Mouse (Mus musculus) T-cell, adult 2 months (primary cell): Measurements from ENCODE around the gene Spo11.

ENCODE experiments used
- DNase-seq: peaks from one replicate; pipeline ENCODE4 v3.0.0; 2022; ENCODE audit warnings: low spot score

The Spo11 gene

DNA sequence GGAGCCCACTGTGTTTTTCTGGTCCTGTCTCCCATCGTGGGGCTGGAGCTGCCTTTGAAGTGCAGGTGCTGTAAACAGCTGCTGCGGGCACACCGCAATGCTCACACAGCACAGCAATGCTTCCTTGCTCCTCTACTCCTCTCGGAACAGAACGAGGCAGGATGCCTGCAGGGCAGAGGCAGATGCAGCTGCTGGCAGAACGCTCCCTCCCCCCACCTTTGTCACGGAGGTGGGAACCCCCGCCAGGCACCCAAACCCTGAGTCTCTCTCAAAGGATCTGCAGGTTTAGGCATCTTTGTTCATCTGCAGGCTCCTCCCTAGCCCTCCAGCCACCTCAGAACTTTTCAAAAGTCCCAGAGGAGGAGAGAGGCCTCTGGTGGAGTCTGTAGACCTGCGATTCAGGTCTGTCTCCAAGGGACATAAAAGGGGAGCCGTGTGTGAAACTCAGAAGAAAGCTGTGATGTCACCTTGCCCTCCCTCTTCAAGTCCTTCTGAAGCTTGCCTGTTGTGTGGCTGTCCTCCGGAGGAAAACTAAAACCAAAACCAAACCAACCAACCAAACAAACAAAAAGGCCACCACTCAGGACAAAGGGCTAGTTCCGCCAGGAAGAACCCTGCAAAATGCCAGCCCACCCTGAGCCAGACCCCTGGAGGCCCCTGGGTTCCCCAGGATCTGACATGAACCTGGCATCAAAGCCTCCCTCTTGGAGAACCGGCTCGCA is at the start of gene Spo11:
TSS of gene Spo11 (plus strand) at position 292 of the 722 bp plus-strand sequence.
- DNase-seq: peak; percentile 84

DNA sequence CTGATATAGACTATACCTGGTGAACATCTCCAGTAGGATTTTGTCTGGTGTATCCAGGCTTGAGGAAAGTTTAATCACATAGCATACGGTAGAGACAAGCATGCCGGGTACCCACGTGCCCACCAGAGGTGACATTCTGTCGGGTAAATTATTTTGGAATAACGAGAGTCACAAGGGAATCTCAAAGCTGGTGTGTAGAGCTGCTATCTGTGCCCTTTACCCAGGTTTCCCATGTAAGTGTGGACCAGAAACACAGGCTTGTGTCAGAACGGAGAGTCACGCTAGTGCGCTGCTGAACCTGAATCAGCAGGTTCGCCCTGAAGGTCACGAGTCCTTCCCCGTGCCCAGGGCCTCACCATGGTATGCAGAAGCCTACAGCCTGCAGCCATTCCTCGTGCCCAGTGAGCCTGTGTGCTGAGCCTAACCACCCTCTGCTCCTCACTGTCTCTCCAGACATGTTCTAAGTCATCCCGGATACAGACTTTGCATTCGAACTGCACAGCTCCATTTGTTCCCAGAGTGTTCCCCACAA is 47.5 kb upstream of the Spo11 start:
- DNase-seq: no peak

DNA sequence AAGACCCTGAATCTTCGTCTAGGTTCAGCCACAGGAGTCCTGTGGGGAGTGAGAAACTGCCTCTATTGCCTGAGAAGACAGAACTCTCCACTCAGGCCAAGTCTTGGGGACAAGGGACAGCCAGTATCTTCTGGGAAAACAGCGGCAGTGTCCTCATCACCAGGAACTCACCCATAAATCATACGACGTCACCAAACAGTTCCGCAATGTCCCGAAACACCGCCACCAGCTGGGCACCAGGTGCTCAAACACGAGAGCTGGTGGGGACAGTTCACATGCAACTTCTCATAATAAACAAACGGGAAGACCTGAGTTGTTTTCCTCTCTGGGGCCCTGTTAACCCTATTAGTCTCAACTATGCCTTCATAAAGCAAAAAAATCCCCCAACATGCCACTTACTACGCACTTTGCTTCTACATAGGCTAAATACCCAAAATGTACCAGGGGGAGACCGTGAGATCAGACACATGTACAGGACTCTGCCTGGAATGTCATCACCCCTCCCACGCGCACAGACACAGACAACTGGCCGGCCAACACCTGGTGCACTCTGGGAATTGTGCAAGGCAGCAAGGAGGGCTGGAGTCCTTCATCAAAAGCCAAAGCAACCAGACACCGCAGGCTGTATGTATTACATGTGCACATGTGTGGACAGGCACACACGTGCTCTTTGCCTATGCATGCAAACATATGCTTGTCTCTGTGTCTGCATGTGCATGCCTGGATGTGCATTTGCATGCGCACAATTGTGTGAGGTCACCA is 46.2 kb upstream of the Spo11 start:
- no peak for DNase-seq

DNA sequence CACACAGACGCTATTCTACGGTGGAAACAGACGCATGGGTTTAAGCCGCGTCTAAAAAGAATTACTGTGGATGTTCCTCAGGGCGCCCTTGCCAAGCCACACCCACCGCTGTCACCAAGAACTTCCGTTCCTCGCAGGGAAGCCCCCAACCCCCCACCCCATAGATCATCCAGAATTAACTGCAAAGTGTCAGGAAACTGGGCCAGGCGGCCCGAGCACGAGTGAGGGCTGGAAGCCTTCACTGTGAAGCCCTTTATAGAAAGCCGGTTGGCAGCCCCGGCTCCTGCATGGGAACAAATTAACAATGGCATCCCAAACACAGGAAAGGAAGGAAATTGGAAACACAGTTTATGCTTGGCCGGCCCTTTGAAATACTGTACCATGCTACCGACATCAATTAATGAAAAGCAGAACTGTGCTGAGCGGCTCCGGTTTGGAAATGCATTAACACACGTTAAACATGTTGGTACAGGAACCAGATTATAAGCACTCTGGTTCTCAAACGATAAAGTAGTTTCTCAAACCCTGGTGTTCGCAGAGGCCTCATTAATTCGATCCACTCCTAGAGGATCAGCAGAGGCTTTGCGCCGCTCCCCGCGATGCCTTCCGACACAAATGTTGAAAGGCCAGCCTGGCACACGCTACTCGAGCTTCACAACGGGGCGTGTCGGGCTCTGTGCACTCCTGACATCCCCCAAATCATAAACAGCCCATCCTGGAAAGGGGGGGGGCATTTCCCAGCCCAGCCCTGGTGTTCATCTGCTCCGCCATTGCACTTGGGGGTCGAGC is 43.7 kb upstream of the Spo11 start:
- DNase-seq: no peak

DNA sequence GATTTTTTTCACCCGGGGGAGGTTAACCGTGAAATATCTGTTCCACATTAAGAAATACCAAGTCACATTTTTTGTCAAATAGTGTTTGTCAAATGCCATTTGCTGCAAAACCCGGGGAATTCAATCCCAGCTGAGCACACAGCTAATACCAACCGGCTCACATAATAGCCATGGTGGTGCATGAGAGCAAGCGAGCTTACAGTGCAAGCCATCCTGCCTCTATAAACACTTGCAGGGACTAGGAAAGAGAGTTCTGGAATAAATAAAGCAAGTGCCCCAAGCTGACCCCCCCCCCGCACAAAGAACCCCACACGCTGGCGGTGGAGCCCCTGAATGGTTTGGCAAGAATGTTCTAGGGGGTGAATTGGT is 43.1 kb upstream of the Spo11 start:
- DNase-seq: no peak

DNA sequence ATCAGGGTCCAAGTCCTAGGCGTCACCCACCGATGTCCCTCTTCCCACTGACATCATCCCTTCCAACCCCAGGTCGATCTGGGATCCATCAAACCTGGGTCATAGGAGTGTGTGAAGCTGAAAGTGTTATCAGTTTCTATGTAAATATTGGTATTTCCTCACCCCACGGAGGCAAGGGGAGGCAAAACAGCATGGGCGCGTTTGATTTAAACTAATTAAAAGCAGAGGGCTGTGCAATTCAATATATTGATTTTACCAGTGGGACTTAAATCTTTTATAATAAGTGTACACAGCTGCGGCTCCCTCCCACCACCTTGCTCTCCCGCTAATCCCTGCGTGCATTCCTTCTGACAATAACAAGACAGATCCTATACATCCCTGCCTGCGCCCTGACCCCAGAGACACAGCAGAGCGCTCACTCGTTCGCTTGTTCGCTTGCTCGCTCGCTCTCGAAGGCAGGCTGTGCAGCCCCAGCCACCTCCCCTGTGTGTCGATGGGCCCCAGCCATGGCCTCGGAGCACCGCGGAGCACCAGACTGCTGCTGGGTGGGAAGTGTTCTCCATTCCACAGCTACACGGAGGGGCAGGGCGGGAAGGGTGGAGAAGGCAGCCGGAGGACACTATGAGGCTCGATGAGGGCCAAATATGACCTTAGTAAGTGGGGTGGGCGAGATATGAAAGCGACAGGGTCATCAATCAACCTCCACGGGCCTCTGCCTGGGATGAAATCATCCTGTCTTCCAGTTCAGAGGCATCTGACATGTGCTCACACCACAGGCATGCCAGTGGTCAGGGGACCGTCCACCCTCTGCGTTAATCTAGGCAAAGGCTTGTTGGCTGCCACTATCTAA is 42.4 kb upstream of the Spo11 start:
- no peak for DNase-seq

DNA sequence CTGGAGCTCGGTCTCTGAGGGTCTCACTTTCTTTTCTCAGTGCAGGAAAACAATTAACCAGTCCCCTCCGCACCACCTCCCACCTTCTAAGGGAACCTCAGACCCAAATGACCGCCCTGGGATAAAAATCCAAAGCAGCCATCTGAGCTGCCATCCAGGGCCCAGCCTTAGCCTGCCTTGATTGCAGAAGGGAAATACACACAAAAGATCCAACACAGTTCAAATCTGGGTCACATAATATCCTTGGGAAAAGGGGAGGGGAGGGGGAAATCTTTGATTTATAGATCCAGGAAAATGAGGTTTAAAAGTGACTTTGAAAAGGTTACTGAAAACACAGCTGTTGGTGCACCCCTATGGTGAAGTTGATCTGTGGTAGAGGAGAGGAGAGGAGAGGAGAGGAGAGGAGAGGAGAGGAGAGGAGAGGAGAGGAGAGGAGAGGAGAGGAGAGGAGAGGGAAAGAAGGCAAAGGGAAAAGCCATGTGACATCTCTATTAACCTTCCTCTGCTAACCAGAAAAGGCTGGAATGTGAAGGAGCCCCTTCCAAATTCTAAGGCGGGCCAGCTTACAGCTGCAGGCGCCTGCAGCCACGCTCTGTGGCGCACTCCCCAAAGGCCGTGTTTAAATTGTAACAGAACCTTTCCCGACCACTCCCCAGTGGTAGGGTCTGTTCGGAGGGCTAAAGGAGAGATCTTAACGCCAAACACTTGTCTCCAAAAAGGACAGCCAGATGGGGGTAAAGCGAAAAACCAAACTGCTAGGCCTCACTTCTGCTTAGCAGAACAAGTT is 41.5 kb upstream of the Spo11 start:
- no peak for DNase-seq

DNA sequence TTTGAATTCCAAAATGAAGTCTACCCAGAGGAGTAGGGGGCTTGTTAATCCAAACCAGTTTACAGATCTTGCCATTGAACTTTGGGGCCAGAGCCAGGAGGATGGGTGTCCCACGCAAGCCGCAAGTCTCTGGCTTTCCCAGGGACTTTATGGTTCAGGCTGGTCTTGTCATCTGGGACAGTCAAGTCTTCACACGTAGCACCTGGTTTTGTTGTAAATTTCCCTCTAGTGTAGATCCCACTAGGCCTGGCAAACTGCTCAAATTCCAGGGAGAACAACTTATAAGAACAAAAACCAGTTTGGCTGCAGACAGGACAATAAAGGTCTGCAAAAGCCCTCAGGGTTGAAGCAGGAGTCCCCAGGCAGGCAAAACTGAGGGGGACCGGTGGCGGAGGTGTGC is 40.7 kb upstream of the Spo11 start:
- DNase-seq: no peak

DNA sequence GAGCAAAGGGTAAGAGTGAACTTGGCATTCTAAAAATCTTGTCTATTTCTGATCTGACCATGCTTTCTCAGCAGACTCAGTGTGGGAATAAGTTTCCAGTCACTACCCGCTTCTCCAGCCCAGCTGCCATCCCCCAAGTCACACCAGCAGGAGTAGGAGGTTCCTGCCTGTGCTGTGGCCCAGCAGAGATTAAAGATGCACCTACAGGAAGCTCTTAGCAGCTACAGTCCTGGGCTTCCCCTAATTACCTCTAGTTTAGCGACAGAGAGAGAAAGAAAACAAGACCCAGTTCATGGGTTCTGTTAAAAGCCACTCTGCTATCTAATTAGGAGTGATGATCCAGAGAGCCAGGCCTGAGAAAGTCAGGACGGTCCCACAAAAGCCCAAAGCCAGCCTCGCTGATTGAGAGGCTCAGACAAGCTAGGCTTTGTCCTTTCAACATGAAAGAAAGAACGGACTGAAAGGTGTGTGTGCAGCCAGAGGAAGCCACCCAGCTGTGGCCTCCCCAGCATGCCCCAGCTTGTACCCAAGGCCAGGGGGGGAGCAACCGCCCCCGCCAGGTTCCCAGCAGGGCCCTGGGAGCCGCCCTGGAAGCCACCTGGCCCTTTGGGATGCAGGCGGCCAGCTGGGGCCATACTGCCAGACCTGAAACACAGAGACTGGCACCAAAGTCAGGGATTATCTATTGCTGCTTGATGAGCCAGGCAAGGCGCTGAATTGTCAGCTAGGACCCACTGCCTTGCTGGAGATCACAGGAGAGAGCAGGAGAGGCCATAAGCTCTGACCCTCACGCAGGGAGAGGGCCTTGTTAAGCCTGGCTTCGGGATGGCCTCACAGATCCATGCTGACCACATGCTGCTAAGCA is 39.9 kb upstream of the Spo11 start:
- peak; percentile 33 for DNase-seq

DNA sequence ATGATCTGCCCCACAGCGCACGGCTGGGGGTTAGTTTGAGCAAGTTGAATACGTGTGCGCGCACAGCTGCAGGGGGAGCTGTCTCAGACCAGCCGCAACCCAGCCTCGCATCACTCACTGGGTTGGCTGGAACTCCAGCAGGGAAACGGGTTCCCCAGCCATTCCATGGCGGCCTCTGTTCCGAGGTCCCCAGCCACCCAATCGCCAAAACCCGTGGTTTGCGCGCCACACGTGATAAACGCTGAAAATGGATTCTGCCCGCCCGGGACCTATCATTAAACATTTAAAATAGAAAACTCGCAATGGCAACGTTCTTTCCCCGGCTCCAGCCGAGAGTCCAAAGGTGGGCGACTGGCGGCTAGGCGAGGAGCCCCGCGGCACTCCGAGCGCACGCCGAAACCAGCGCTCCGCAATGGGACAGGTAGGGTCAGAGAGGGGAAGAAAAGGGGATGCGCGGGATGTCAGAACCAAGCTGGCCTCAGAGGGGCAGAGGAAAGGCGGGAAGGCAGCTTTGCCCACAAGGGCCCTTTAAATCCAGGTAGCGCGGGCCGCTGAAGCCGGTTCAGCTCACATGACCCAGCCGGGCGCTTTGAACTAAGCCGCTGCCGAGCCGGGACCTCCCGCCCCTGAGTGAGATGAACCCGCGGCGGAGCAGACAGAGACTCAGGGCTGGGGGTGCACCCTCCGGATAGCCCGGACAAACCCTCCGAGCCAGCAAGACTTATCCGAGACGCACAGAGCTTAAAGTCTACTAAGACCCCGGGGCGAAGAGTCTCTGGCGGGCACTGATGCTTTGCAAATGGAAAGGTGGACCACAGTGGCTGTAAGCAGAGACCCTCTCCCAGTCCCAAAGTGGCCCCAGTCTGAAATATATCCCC is 38.5 kb upstream of the Spo11 start:
- peak; percentile 51 for DNase-seq

DNA sequence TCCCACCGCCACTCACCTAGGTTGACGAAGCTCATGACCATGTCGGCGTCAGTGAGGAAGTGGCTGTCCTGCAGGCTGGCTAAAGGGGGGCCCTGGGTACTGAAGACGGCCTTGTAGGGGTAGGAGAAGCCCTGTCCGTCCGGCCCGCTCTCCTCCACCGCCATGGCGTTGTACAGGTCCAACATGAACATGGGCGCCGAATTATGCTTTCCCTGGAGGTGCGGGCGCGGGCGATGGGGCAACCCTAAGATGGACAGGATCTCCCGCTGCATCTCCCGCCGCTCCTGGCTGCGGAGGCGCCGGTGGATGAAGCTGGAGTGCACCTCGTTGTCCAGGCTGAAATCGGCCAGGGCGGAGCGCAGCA is 37.9 kb upstream of the Spo11 start:
- DNase-seq: no peak

DNA sequence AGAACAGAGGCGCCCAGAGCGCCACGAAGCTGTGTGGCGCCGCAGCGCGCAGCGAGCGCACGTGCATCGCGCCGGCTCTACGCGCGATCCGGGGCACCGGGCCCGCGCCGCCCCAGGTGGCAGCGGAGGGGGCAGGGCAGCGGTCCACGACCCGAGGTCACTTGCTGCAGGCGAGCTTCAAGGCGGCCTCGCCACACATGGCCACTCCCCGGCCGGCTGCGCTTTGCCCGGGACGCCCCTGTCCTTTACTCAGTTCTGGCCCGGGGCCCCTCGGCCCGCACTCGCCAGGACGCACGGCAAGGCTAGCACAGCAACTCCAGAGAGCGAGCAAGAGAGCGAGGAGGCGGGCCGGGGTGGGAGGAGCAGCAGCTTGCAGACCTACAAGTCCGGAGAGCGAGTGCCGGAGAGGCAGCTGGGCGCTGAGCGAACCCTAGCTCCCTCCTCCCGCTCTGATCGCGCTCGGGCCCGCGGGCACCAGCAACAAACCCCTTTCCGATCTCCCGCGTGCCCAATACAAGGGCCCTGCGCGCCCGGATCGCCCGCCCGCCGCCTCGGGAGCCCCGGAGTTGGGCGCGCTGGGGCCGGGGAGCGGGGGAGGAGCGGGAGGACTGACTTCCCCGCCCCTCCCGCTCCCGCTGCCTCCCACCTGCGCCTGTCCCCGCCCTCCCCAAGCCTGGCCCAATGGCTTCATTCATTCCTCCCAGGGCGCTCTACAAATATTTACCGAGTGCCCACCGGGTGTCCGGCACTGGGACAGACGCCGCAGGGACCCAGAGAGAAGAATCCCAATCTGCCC is 37.3 kb upstream of the Spo11 start, which contains the start of gene Bmp7:
TSS of gene Bmp7 (minus strand) at position 319 of the 796 bp plus-strand sequence.
- peak; percentile 62 for DNase-seq

DNA sequence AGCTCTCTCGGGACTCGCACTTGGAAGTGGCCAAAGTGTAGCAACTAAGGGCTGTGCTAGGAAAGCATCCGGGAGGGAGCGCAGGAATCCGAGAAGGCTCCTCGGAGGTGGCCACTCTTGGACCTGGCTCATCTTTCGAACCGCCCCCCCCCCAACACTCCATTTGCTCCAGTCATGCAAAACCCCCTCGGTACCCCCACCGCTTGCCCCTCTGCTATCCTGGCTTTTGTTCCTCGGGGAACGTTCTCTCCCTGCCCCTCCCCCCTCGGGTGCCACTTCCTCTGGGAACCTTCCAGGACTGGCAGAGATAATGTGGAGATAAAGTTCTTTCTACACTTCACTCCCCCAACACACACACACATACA is 36.7 kb upstream of the Spo11 start:
- no peak for DNase-seq

DNA sequence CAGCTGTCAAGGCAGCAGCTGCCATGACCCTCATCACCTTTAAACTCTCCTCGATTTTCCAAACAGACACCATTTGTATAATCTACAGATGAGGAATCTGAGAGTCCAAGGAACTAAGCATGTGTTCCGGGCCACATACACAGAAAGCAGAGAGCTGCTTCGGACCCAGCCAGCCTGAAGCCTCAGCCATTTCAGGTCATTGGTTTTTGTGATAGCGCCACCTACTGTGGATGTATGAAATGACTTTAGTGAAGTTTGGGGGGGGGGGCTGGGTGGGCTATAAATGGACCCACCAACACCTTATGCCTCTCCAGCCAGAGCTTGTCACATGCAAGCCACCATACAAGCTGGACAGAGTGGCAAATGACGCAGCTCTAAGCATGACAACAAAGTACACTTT is 28.4 kb upstream of the Spo11 start:
- DNase-seq: no peak

DNA sequence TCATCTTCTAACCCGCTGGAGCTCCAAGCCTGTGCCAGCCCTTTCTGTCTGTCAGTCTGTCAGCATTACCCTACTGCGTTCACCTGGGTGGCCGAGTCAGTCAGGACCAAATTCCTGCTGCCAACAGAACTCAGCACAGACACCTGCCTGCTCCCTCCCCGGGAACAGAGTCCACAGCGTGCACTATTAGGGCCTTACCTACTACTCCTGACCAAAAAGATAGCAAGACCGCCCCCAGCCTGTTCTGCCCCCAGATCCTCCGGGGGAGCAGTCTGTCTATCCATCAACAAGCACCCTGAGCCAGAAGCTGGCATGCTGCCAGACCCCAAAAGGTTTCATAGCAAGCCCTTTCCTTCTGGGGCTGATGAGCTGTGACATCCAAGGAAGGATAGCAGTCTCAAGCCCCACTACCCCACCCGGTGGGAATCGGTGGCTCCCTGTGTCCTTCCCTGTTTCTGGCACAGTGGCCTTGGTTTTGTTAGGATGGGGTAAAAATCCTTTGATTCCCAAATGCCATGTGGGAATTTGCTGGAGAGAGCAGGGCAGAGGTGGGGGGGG is 27.3 kb upstream of the Spo11 start:
- no peak for DNase-seq

DNA sequence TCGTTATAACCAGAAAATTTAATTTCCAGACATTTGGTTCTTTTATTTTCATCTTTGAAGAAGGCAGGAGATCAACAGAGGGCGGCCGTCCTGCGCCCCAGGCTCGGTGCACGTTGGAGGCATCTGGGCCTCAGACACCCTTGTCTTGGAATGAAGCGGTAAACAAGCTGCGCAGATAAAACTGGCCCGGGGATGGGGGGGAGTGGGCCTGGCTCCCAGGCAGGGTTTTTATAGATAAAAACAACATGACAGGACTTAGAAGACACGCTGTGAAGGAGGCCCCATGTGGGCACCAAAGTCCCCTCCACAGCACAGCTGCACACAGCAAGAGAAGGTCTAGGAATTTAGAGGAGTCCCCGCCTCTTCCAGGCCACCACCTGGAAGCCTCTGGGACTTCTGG is 26.8 kb upstream of the Spo11 start:
- DNase-seq: no peak

DNA sequence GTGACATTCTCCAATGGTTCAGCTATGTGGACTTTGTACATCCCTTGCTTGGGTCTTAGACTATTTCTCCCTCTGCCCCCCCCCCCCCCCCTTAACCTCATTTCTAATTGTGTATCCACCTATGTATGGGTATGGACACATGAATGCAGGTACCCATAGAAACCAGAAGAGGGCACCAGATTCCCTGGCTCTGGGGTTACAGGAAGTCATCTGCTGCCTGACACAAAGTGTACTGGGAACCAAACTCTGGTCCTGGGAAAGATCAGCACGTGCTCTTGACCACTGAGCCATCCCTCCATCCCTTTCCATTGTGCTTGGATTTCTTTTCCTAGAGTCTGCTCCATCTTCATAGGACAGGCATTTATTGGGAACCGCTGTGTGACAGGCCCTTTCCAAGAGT is 25.5 kb upstream of the Spo11 start:
- DNase-seq: no peak

DNA sequence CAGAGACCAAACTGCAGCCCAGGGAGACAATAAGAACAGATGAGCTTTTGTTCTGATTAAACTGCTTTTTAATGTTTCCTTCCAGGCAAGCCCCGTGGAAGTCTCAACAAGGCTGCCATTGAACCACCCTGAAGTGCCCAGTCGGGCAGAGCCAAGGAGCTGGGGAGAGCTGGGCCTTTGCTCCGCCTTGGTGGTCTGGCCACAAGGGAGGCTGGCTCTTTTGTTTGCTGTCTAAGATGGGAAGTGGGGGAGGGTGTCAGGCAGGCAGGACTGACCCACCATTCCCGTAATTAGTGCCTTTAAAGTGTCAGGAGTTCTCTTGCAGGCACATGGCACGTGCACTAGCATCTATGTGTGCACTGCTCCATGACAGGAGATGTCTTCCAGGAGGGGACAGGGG is 18.9 kb upstream of the Spo11 start:
- no peak for DNase-seq
